Mouse (Mus musculus) thymus, postnatal 0 days (tissue): Measurements from ENCODE around the gene 1600014C10Rik. TPM values are rescaled to one million over a fixed set of nuclear protein-coding genes. Genes with fewer than 3 reads are reported as not detected.

Experiments used
- DNase-seq: peaks from one replicate; pipeline ENCODE4 v3.0.0-alpha.2; 2015; ENCODE audit warnings: low spot score
- polyA plus RNA-seq: library from polyadenylated mRNA; unstranded; fragments of >200 nt; fragmentation: Nextera tagmentation; extraction: Ambion mirVana; gene quantifications from 2 replicates; pipeline ENCODE4 v1.2.1, GENCODE M21; 2015

1600014C10Rik gene
- polyA plus RNA-seq, 1 experiment from 2014 or later = 52.8 TPM

DNA sequence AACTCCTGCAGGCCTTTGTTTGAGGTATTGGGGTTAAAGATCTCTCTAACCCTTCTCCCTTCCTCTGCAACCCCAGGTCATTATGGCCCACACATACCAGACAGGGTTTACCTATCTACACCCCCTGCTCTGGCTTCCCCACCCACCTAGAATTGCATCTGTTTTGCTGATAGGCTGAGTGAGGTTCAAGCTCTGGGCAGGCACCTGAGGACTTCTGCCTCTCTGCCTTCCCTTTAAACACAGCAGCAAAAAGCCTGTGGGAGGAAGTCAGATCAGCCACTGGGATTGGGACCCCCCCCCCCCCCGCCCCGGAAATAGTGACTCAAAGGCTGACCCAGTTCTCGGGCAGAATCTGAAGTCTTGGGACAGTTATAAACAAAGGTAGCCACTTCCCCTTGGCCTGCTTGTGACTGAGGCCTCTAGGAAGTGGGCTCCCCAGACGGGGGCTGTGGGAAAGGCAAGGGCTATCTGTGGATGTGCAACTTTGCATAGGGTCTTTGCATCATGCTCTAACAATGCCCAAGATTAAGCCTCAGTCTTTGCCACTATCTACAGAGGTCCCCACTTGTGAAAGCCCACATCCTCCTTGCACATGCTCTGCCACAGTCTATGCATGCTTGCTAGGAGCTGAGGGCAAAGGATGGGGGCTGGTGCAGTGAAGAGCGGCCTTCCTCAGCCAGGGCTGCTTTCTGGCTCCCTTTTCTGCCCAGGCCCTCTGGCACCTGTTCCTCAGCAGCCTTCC is 31.6 kb downstream of the 1600014C10Rik start:
- DNase-seq = peak; percentile 87

DNA sequence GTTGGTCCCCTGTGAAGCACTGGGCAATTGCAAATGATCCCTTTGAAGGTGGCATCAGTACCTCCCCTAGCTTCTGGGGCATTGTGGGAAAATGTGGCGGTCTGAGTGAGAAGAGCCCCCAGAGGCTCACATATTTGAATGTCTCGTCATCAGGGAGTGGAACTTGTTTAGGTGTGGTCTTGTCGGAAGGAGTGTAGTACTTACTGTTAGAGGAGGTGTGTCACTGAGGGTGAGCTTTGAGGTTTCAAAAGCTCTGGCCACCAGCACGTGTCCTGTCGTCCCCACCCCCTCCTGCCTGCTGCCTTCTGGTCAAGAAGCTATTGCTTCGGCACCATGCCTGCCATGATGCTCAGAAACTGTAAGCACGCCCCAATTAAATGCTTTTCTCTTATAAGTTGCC is 32.3 kb downstream of the 1600014C10Rik start:
- DNase-seq = no peak

DNA sequence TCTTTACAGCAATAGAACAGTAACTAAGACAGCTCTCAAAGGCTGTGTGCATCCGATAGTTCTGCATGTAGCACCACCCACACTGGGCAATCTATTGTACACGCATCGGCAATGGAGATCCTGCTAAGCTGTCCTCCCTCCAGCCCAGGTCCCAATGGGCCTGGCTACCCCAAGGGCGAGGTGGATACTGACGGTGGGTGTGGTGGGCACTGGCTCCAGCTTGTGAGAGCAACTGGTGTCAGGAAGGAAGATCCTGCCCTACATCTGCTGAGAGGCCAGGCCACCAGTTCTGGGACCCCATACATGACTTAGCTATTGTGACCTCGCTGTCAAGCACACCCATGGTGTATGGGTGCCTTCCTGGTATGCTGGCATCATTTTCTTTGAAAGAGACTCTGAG is 32.7 kb downstream of the 1600014C10Rik start:
- peak; percentile 11 for DNase-seq

DNA sequence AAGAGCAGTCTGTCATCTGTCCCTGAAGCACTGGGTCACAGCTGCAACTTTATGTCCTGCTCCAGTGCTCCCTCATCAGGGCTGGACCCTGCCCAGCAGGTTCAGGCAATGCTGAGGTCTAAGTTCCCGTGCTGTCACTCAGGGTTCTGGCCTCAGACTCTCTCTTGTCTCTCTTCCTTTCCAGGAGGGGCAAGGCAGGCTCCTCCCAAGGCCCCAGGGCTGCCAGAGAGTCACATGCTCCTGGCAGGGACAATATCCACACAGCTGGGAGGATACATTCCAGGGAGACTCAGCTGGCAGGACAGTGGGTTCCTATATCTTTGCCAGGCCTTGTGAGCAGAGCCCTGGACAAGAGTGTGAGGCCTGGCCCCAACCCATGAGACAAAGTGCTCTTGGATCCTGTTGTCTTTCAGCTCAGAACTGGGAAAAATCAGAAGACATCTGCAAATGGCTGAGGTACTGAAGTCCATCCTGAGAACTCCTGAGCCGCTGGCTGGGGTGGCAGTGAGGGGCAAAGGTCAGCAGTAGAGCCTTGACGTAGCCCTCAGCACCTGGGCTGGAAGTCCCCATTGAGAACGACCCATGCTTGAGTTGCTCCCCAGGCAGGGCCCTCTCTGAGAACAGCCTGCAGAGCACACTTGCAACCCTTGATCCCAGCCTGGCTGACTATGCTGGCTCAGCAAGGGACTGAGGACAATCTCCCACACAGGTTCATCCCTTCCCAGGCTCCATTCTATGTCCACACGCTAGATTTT is 34.6 kb downstream of the 1600014C10Rik start:
- DNase-seq = no peak

DNA sequence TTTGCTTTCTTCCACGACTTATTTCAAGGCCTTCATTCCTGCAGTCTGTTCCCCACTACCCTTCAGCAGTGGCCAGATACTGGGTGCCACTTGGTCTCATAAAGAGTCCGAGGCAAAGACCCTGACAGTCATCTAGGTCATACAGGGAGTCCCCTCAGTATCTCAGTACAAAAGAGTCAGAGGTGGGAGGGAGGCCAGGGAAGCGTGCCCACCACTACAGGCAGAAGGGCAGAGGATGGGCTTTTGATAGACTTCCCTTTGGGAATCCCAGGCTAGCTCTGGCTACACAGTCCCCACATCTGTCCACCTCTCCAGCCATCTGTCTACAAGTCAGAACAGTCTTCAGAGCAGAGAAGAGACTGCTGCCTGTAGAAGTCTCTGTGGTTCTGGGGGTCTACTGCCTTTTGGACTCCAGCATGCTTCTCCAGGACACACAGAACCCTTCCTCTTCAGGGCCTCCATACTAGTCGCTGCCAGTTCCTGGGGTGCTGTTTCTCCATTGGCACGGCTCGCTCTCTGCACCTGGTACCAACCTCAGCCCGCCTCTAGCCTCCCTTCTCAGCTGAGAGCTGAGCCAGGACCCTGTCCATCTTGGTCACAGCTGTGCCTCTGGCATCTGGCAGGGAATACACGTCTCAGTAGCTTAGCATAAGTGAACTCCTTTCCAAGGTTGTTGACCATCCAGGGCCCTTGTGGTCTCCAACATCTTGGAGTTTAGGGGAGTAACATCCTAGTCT is 35.8 kb downstream of the 1600014C10Rik start:
- DNase-seq = no peak

DNA sequence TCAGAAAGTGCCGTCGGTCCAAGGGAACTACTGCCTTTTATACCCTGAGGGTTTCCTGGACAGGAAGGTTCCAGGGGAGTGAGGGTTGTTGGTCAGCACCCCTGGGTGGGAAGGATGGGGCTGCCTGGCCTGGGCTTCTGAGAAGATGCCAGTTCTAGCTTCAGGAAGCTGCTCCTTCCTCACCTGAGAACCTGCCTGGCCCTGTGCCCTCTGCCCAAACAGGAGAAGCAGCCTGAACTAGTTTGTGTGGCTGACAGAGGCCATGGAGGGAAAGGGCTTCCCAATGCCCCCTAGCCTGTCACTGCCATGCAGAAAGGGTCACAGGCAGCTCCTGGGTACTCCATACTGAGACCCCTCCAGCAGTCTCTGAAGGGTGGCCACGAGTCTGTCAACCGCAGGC is 36.5 kb downstream of the 1600014C10Rik start:
- no peak for DNase-seq

DNA sequence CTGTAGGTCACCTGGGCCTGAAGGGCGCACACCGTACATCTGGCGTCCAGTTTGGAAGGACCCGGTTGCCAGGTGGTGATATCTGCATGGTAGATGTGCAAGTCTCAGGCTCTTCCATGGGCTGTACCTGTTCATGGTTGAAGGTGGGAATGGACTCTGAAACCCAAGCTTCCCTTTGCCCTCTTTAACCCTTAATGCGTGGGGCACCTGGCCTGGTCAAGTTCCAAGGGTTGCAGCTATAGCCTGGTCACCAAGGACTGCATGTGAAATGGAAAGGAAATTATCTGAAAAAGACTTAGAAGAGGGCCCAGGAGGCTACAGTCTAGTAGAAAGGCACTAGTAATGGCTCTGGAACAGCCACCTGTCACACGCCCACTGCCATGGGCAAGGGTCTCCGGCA is 37.8 kb downstream of the 1600014C10Rik start:
- no peak for DNase-seq

DNA sequence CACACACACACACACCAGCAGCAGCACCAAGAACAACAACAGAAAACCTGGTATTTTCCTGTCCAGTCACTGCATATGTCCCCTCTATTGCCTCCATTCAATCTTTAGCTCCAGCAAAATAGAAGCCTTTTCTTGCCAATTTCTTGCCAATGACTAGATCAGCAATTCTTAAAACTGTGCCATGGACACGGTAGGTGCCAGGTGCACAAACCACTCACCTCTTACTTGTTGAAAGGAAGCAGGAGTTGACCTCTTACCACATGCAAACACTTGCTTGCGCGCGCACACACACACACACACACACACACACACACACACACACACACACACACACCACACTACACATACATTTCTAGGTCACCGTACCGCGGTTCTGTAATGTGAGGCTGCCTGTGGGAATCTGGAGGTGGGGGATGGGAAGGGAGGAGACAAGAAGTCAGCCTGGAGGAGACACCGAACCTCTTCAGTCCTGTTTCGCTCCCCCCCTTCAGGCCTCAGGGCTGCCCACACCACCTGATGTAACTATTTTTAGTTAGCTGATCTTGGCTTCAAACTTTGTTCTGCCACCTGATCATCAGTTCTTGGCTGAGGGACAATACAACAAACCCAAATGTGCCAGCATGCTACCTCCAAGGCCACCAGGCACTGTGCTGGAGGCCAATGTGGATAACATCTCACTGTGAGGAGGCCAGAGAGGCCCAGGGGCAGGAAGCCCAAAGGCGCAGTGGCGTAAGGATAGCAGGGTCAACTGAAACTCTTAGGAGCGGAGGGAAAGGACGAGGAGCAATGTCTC is 41.8 kb downstream of the 1600014C10Rik start:
- peak; percentile 67 for DNase-seq

DNA sequence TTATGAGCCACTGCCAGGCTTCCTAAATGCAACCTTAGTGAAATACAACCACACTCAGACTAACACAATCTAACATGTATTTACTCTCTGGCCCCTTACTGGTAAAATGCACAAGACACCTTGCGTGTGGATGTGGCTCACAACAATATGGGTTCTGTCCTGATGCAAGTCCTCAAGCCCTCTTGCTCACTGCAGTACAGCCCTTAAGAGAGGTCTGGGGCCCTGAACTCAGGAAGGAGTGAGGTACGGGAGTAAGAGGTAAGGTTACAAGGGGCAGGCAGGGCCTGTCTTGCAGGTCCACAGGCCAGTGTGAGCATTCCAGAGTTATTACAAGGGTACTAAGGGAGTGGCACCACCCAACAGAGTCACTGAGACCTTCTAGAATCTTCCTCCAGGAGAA is 43.2 kb downstream of the 1600014C10Rik start:
- no peak for DNase-seq

DNA sequence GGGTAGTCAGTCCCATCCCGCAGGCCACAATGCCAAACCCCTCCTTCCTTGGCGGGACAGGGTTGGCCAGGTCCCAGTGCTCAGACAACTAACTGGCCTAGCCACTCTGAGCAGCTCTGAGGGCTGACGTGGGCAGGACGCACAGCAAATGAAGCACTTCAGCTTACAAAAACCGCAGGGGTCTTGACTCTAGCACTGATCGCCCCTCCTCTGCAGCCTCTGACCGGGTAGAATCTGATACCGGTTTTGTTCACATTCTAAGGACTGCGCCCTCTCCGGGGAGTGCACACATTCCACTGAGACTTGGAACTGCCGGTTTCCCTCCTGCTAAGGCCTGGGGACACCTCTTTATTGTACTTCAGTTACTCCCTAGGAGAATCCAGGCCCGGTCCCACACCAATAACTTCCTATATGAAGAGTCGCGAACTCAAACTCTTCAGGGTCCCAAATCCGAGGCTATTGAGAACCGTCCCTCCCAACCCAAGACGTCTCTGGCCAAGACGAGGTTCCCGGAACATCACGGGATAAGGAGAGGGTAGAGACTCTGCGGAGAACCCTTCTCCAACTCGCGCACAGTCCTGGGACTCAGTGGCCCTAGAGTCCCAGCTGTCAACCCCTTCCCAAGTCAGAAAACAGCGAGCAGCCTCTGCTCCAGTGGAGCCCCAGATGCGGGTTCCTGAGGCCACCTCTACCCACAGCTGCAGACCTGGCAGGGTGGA is 44.3 kb downstream of the 1600014C10Rik start:
- DNase-seq = peak; percentile 57

DNA sequence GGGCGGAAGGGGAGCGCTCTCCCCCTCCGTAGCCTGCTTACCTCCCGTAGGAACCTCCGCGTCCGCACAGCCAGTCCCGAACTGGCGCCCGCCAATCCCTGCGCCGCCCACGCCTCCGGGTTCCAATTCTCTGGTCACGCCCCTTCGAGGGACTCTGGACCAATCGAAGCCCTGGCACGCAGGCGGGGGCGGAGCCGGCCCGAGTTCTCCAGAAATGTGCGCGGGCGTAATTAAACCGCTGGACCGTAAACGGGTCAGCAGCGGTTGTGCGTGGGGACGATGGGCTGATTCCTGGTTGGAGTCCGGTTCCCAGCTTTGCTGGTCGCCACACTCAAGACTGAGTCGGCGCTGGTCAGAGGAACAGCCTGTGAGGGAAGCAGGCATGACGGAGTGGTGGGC is 44.9 kb downstream of the 1600014C10Rik start, which contains the start of gene Plekhf1:
Gene Plekhf1, minus strand, starts transcription at position 117 of the 399 bp plus-strand sequence.
- peak; percentile 91 for DNase-seq

DNA sequence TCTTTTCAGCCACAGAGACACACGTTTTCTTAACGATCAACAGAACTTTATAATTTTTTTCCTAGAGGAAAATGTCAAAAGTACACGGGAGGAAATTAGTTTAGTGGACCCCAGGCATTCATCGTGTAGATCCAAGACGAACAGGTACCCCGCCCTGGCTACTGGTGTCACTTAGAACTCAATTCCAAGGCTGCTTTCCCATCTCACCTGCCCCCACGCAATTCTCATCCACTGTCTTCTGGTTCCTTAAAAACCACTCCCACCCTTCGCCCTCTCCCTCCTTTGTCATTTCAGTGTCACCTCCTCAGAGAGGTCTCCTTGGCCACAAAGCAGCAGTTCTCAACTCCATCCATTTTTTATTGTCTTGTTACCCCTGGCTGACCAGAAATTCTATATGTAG is 45.3 kb downstream of the 1600014C10Rik start:
- DNase-seq = no peak

DNA sequence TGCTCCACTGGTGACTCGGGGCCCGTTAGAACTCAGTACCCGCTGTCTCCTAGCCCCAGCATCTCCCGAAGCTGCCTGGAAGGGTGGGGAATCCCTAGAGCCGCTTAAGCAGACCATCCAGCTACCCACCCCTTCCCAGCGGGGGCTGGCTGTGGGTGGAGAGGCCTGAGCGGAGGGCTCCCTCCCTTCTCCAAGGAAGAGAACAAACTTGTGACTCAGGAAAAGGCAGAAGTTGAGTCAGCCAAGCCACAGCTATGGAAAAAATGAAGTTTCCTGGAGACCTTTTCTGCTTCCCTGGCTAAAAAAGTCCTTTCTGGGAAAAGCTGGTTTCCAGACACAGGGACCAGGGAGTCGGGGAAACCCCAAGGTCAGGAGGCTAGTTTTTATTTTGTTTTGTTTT is 47.3 kb downstream of the 1600014C10Rik start:
- DNase-seq = no peak

DNA sequence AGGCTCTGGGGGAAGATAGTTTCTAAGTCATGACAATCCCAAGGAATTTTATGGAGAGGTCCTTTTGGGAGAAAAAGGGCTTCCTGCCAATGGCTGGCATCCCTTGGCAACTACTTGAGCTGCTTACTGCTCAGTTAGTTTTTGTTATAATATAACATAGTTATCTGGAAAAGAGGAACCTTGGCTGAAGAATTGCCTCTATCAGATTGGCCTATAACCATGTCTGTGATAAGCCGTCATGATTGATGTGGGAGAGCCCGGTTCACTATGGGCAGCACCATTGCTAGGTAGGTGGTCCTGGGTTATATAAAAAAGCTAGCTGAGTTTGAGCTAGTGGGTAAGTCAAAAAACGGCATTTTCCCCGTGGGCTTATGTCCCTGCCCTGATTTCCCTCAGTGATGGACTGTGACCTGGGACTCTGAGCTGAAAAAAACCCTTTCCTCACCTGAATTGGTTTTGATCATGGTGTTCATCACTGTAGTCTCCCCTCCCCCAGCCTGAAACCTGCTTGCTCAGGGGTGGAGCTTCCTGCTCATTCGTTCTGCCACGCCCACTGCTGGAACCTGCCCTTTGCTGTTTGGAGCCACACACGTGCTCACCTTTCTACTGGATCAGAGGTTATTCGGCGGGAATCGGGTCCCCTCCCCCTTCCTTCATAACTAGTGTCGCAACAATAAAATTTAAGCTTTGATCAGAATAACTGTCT is 53.5 kb downstream of the 1600014C10Rik start:
- no peak for DNase-seq

DNA sequence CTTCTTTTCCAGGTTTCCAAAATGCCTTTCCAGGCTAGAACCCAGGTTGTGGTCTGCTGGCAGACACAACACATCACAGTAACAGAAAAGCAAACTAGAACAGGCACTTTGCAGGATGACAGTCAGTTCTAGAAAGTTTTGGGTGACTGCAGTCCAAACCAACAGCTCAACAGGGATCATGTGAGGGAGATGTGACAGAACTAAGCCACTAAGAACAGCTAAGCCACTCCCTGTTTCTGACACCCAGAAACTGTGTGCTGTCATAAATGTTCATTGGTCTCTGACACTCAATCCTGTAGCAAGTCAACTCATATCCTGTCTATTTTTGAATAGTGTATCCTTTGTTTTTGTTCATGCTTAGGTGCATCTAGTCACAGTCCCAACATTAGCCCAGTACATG is 54.1 kb downstream of the 1600014C10Rik start:
- no peak for DNase-seq

DNA sequence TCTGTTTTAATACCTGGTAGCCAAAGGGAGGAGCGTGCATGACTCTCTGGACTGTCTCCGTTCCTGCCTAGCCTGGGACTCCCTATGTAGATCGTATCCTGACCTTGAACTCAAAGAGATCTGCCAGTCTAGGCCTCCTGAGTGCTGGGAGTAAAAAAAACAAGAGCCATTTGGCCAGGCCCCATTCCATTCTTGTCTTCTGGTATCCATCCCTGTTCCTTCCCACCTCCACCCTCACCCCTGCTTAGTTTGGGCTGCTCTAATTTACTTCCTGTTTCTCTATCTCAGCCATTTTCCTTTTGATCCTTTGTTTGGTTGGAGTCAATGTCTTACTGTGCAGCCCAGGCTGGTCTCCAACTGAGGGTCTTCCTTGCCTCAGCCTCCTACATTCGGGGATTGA is 59.4 kb downstream of the 1600014C10Rik start:
- DNase-seq = no peak
